Mouse (Mus musculus) CH12.LX (cell line): ENCODE data around the gene Cldn7. TPM values are rescaled to one million over a fixed set of nuclear protein-coding genes. Genes with fewer than 3 reads are reported as not detected.

ENCODE experiments used
- DNase-seq: peaks from one replicate; pipeline ENCODE4 v3.0.0-alpha.2; 2013; ENCODE audit errors: extremely low read depth
- H3K27ac ChIP-seq: 2 replicates; pipeline ENCODE4 v1.5.1; 2012; ENCODE audit warnings: low read depth, mild to moderate bottlenecking, control low read depth, moderate library complexity; ENCODE audit not compliant: insufficient read depth
- H3K27me3 ChIP-seq: replicated peaks from 2 replicates; pipeline ENCODE3; 2012; ENCODE audit warnings: inconsistent platforms
- H3K36me3 ChIP-seq, 2 experiments: replicated peaks in 1 of 2; 2 replicates each; pipeline versions ENCODE3 to v1.6.1; 2012; ENCODE audit warnings: inconsistent platforms in 1 of 2, low read length in 1 of 2, mild to moderate bottlenecking in 1 of 2, mixed read lengths in 1 of 2, moderate library complexity in 1 of 2; ENCODE audit not compliant: control insufficient read depth in 1 of 2, insufficient read depth in 1 of 2
- H3K4me1 ChIP-seq, 2 experiments: 2 replicates each; pipeline ENCODE4 v1.6.1; 2012; ENCODE audit warnings: inconsistent platforms in 1 of 2, moderate library complexity in 1 of 2; ENCODE audit not compliant: insufficient read depth in 2 of 2, control insufficient read depth in 1 of 2
- H3K4me2 ChIP-seq: 2 replicates; pipeline ENCODE4 v1.6.1; 2012; ENCODE audit warnings: low read depth, mild to moderate bottlenecking, control low read depth; ENCODE audit not compliant: poor library complexity, insufficient read depth, severe bottlenecking
- H3K4me3 ChIP-seq, 3 experiments: fragments of 150-350 bp in 1 of 3; sonication (generic) in 1 of 3; replicated peaks in 1 of 3; 2 replicates each; pipeline versions ENCODE3 to v1.5.1; 2011 to 2012; ENCODE audit warnings: low read depth in 2 of 3, low read length in 2 of 3, mild to moderate bottlenecking in 2 of 3, moderate library complexity in 2 of 3, control low read depth in 1 of 3, improper control_type of control experiment in 1 of 3, inconsistent platforms in 1 of 3, mixed read lengths in 1 of 3; ENCODE audit not compliant: poor library complexity in 1 of 3
- H3K79me2 ChIP-seq: replicated peaks from 2 replicates; pipeline ENCODE4 v1.6.1; 2012; ENCODE audit warnings: mild to moderate bottlenecking, moderate library complexity; ENCODE audit not compliant: control insufficient read depth, poor library complexity, insufficient read depth, severe bottlenecking; ENCODE audit errors: extremely low read depth
- H3K9ac ChIP-seq: 2 replicates; pipeline ENCODE4 v1.6.1; 2012; ENCODE audit warnings: low read depth, mild to moderate bottlenecking, control low read depth, moderate library complexity; ENCODE audit not compliant: insufficient read depth
- H3K9me3 ChIP-seq: replicated peaks from 2 replicates; pipeline ENCODE3; 2012; ENCODE audit warnings: low read length, inconsistent platforms, mixed read lengths
- CHD1 ChIP-seq: IDR thresholded peaks from 2 replicates; pipeline ENCODE4 v1.6.1; 2012; ENCODE audit warnings: low read depth, low read length, improper control_type of control experiment, inconsistent platforms
- CHD2 ChIP-seq: IDR thresholded peaks from 2 replicates; pipeline ENCODE4 v1.6.1; 2011; ENCODE audit warnings: low read length, improper control_type of control experiment
- E2F4 ChIP-seq: IDR thresholded peaks from 2 replicates; pipeline ENCODE4 v1.6.1; 2011; ENCODE audit warnings: low read depth, low read length, improper control_type of control experiment; ENCODE audit not compliant: insufficient replicate concordance
- ELF1 ChIP-seq: IDR thresholded peaks from 2 replicates; pipeline ENCODE4 v1.6.1; 2014; ENCODE audit warnings: low read depth, mild to moderate bottlenecking, inconsistent platforms, low read length, improper control_type of control experiment
- ETS1 ChIP-seq: conservative IDR thresholded peaks from 2 replicates; pipeline ENCODE4 v1.6.1; 2012; ENCODE audit warnings: low read depth, mild to moderate bottlenecking, inconsistent platforms, low read length, improper control_type of control experiment, moderate library complexity
- GABPA ChIP-seq: IDR thresholded peaks from 2 replicates; pipeline ENCODE4 v1.6.1; 2012; ENCODE audit warnings: low read depth, low read length, improper control_type of control experiment, inconsistent platforms; ENCODE audit not compliant: insufficient replicate concordance
- HCFC1 ChIP-seq: IDR thresholded peaks from 2 replicates; pipeline ENCODE4 v1.6.1; 2012; ENCODE audit warnings: low read depth, mild to moderate bottlenecking, inconsistent platforms, low read length, improper control_type of control experiment
- IRF4 ChIP-seq: IDR thresholded peaks from 2 replicates; pipeline ENCODE4 v1.6.1; 2014; ENCODE audit warnings: low read depth, mild to moderate bottlenecking, inconsistent platforms, low read length, improper control_type of control experiment
- KAT2A ChIP-seq: IDR thresholded peaks from 2 replicates; pipeline ENCODE4 v1.6.1; 2012; ENCODE audit warnings: low read length, improper control_type of control experiment, inconsistent platforms; ENCODE audit not compliant: insufficient replicate concordance
- MAFK ChIP-seq: IDR thresholded peaks from 2 replicates; pipeline ENCODE4 v1.6.1; 2011; ENCODE audit warnings: low read length, improper control_type of control experiment; ENCODE audit not compliant: insufficient replicate concordance
- MAX ChIP-seq: IDR thresholded peaks from 2 replicates; pipeline ENCODE4 v1.6.1; 2011; ENCODE audit warnings: low read length, improper control_type of control experiment
- MAZ ChIP-seq: IDR thresholded peaks from 2 replicates; pipeline ENCODE4 v1.6.1; 2012; ENCODE audit warnings: low read depth, mild to moderate bottlenecking, inconsistent platforms, low read length, improper control_type of control experiment, moderate library complexity
- MEF2A ChIP-seq: IDR thresholded peaks from 2 replicates; pipeline ENCODE4 v1.6.1; 2014; ENCODE audit warnings: low read depth, mild to moderate bottlenecking, inconsistent platforms, low read length, improper control_type of control experiment, borderline replicate concordance
- MXI1 ChIP-seq: IDR thresholded peaks from 2 replicates; pipeline ENCODE4 v1.6.1; 2011; ENCODE audit warnings: mild to moderate bottlenecking, low read depth, low read length, improper control_type of control experiment
- MYC ChIP-seq: IDR thresholded peaks from 2 replicates; pipeline ENCODE4 v1.6.1; 2011; ENCODE audit warnings: low read depth, mild to moderate bottlenecking, improper control_type of control experiment, low read length
- NELFE ChIP-seq: IDR thresholded peaks from 2 replicates; pipeline ENCODE4 v1.6.1; 2011; ENCODE audit warnings: low read depth, low read length, improper control_type of control experiment
- NRF1 ChIP-seq: IDR thresholded peaks from 2 replicates; pipeline ENCODE4 v1.6.1; 2014; ENCODE audit warnings: low read depth, mild to moderate bottlenecking, inconsistent platforms, low read length, improper control_type of control experiment, moderate library complexity
- PAX5 ChIP-seq: IDR thresholded peaks from 2 replicates; pipeline ENCODE4 v1.6.1; 2012; ENCODE audit warnings: low read length, inconsistent platforms, mixed read lengths
- POLR2A ChIP-seq: IDR thresholded peaks from 2 replicates; pipeline ENCODE4 v1.6.1; 2011; ENCODE audit warnings: low read depth, mild to moderate bottlenecking, improper control_type of control experiment, low read length
- POLR2AphosphoS2 ChIP-seq: IDR thresholded peaks from 2 replicates; pipeline ENCODE4 v1.6.1; 2011; ENCODE audit warnings: low read depth, low read length, improper control_type of control experiment
- RAD21 ChIP-seq: IDR thresholded peaks from 2 replicates; pipeline ENCODE4 v1.6.1; 2011; ENCODE audit warnings: low read depth, mild to moderate bottlenecking, low read length, improper control_type of control experiment, moderate library complexity
- SIN3A ChIP-seq: IDR thresholded peaks from 2 replicates; pipeline ENCODE4 v1.6.1; 2012; ENCODE audit warnings: low read length, improper control_type of control experiment, inconsistent platforms
- TBP ChIP-seq: conservative IDR thresholded peaks from 2 replicates; pipeline ENCODE4 v1.6.1; 2011; ENCODE audit warnings: low read depth, low read length, improper control_type of control experiment
- TCF12 ChIP-seq: IDR thresholded peaks from 2 replicates; pipeline ENCODE4 v1.6.1; 2014; ENCODE audit warnings: low read depth, mild to moderate bottlenecking, inconsistent platforms, low read length, improper control_type of control experiment
- ZKSCAN1 ChIP-seq: IDR thresholded peaks from 2 replicates; pipeline ENCODE4 v1.6.1; 2012; ENCODE audit warnings: low read depth, inconsistent platforms, low read length, improper control_type of control experiment, borderline replicate concordance
- ZMIZ1 ChIP-seq: IDR thresholded peaks from 2 replicates; pipeline ENCODE4 v1.6.1; 2012; ENCODE audit warnings: low read depth, mild to moderate bottlenecking, inconsistent platforms, low read length, improper control_type of control experiment
- ZNF384 ChIP-seq: IDR thresholded peaks from 2 replicates; pipeline ENCODE4 v1.6.1; 2012; ENCODE audit warnings: low read depth, low read length, improper control_type of control experiment, inconsistent platforms
- dilution Hi-C: fragments of 300-500 bp; cut with MboI; formaldehyde crosslinking; loops from 2 replicates; pipeline ENCODE4 v1.14.3; 2020; ENCODE audit warnings: low sequenced_read_pairs; ENCODE audit not compliant: extremely low pct_unique_long_range_greater_than_20kb, extremely low pct_ligation_motif_present
- in situ Hi-C: fragments of 300-500 bp; cut with MboI; formaldehyde crosslinking; loops from 3 replicates; pipeline ENCODE4 v1.14.3; 2019; ENCODE audit warnings: low sequenced_read_pairs, low pct_ligation_motif_present, low pct_unique_long_range_greater_than_20kb, mixed read lengths
- polyA plus RNA-seq: library from polyadenylated mRNA; unstranded; fragments of >175 nt; gene quantifications from 2 replicates; pipeline ENCODE4 v1.2.1, GENCODE M21; 2012; ENCODE audit warnings: low read depth; ENCODE audit not compliant: insufficient read length
- total RNA-seq, 2 experiments: library from RNA; depleted of rRNA; stranded (reverse); fragments of 300-350 nt in 1 of 2; fragments of >200 nt in 1 of 2; gene quantifications; 2 replicates each; pipeline ENCODE4 v1.2.3; 2012 to 2014

Gene Cldn7
- total and polyA plus RNA-seq, 3 experiments, result not detected

DNA sequence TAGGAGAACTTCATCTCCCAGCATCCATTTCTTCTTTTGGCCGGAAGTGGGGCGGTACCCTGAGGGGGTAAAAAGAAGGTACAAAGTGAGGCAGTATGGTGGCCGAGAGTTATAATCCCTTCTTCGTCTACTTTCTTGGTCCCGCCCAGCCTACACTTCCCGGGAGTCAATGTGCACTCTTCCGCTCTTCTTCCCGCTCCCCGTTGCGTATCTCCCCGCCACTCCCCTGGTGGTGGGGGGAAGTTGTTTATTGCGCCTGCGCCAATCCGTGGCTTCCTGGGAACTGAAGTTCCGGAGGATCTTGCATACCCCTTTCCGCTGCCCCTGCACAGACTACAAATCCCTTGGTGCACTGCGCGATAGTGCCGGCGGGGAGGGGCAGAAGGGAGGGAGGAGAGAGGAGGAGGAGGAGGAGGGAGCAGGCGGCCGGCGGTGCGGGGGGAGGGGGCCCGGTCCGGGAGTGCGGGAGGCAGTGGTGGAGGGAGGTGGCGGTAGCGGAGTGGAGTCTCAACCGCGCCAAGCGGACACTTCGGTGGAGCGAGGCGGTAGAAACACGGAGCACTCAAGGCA, 30.9 kb downstream of the Cldn7 start, which contains the start of gene Phf23:
Phf23 (plus strand) TSS at position 387 of the 570 bp plus-strand sequence.
- no peaks in the 10 kb centered on the region for H3K27me3 ChIP-seq
- H3K9ac ChIP-seq, result peak within 1 kb of the TSS; percentile 94
- H3K9me3 ChIP-seq, result no peaks in the 10 kb centered on the region
- H3K27ac ChIP-seq, result peak within 1 kb of the TSS; percentile 73
- H3K79me2 ChIP-seq, result peaks cover 50% of the 10 kb centered on the region
- no peak for TF ChIP-seq TBP
- TF ChIP-seq POLR2A, result peak; percentile 76
- TF ChIP-seq TCF12, result peak; percentile 72
- peak; percentile 95 for TF ChIP-seq POLR2AphosphoS2
- TF ChIP-seq SIN3A, result peak; percentile 88
- TF ChIP-seq MYC, result peak; percentile 60; the same call in 1 of the 2 replicates
- peak; percentile 91 for TF ChIP-seq ZMIZ1
- TF ChIP-seq MAFK, result no peak
- peak; percentile 75 for TF ChIP-seq NELFE
- TF ChIP-seq ZNF384, result no peak; the same call in 1 of the 2 replicates
- peak; percentile 90; the same call in 1 of the 2 replicates for TF ChIP-seq GABPA
- TF ChIP-seq MXI1, result peak; percentile 80
- TF ChIP-seq RAD21, result no peak
- TF ChIP-seq HCFC1, result peak; percentile 96
- TF ChIP-seq ZKSCAN1, result no peak
- peak; percentile 93 for TF ChIP-seq NRF1
- TF ChIP-seq ELF1, result peak; percentile 98
- peak; percentile 76 for TF ChIP-seq MEF2A
- TF ChIP-seq IRF4, result peak; percentile 78
- peak; percentile 98 for TF ChIP-seq E2F4
- no peak for TF ChIP-seq CHD1
- TF ChIP-seq MAX, result peak; percentile 37; the same call in 1 of the 2 replicates
- TF ChIP-seq ETS1, result peak; percentile 52; the same call in 1 of the 2 replicates
- TF ChIP-seq MAZ, result peak; percentile 100
- TF ChIP-seq PAX5, result no peak
- peak; percentile 98 for TF ChIP-seq KAT2A
- peak; percentile 91 for TF ChIP-seq CHD2
- peak; percentile 100 for DNase-seq
- peak within 1 kb of the TSS; percentile 71 for H3K4me2 ChIP-seq
- peaks cover 15 to 55% of the 10 kb centered on the region in 2 experiments; a peak in 3 of 4 replicates for H3K4me1 ChIP-seq
- in situ Hi-C loops (no loop called here), dilution Hi-C loops (no loop called here)
- H3K36me3 ChIP-seq, result peaks cover 43 to 49% of the 10 kb centered on the region in 2 experiments
- peak within 1 kb of the TSS; percentile 89 to 99 (median 91) for H3K4me3 ChIP-seq
